Comparison of ENCODE assay signal across 8 mouse cellular contexts in the genomic region with DNA sequence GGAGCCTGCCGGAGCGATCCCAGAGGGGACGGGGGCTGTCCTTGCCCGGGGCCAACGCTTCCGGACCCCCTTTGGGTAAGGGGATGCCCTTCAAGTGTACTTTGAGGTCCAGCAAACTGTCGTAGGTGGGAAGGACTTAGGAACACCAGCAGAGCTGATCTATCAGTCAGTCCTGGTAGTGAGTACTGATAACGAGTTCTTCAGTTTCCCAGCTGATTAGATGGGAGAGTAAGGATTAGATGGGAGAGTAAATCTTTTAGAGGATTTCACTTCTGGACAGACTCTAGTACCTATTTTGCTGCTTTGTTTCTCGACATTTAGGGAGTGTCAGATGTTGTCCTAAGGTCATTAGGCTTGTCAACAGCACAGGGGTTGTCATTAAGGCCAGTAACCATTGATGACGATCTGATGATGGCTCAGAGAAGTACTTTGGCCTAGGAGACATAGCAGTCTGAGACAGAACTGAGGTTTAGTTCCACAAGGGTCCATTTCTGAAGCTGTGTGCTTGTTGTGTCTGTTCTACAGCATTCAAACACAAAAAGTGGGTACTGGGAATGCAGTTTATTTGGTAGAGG. TPM values are rescaled to one million over a fixed set of nuclear protein-coding genes. Genes with fewer than 3 reads are reported as not detected.
A peak's percentile ranks its signal among the peaks of the same experiment; 100 is the strongest.
DNase-seq lines count a peak whose midpoint lies in the region; ATAC-seq and TF ChIP-seq lines count a peak whose summit lies in the region.

No protein-coding gene starts in this region.

- TF ChIP-seq POLR2A in bone marrow, adult 2 months (IDR thresholded peaks at IDR 0.05; ENCODE audit: borderline replicate concordance, control insufficient read depth, low read depth, low read length) = no peak

- H3K27me3 ChIP-seq in kidney, embryonic 16.5 days (ENCODE audit: insufficient read depth, low read length) = no peaks in the 10 kb centered on the region
- H3K27me3 ChIP-seq in hindbrain, embryonic 15.5 days = no peaks in the 10 kb centered on the region
- no peaks in the 10 kb centered on the region for H3K27me3 ChIP-seq in midbrain, postnatal 0 days (ENCODE audit: insufficient read depth, low read length)

- H3K9me3 ChIP-seq in kidney, embryonic 16.5 days (ENCODE audit: low read length) = no peaks in the 10 kb centered on the region
- H3K9me3 ChIP-seq in hindbrain, embryonic 15.5 days = no peaks in the 10 kb centered on the region
- H3K9me3 ChIP-seq in midbrain, postnatal 0 days (ENCODE audit: low read length) = no peaks in the 10 kb centered on the region

- H3K27ac ChIP-seq in kidney, embryonic 16.5 days (ENCODE audit: low read length) = peak overlapping the region; percentile 70
- H3K27ac ChIP-seq in bone marrow, adult 2 months (ENCODE audit: control insufficient read depth, insufficient read depth, low read depth, low read length, poor library complexity) = peak overlapping the region; percentile 83
- peak overlapping the region; percentile 80 for H3K27ac ChIP-seq in hindbrain, embryonic 15.5 days (replicated peaks)
- H3K27ac ChIP-seq in midbrain, postnatal 0 days (ENCODE audit: low read depth, low read length) = peak overlapping the region; percentile 76

- TF ChIP-seq CTCF in bone marrow, adult 2 months (IDR thresholded peaks at IDR 0.05; ENCODE audit: control insufficient read depth, insufficient read depth, low read length) = no peak
- no peak for TF ChIP-seq CTCF in midbrain, postnatal 0 days (IDR thresholded peaks at IDR 0.05)

- ATAC-seq in kidney, embryonic 16.5 days (ENCODE audit: low FRiP score, low TSS enrichment) = peak; percentile 11; the same call in 1 of the 2 replicates
- ATAC-seq in hindbrain, embryonic 15.5 days (ENCODE audit: low FRiP score, low read depth) = no peak; the same call in 1 of the 2 replicates
- ATAC-seq in midbrain, postnatal 0 days (ENCODE audit: low FRiP score) = no peak
- no peak for ATAC-seq in monocyte, adult 5-6 weeks (replicated peaks; ENCODE audit: insufficient number of reproducible peaks, low FRiP score, low TSS enrichment, poor library complexity, severe bottlenecking)

- WGBS in kidney, embryonic 16.5 days = 1% methylated on average over 10 of the region's 10 CpGs
- WGBS in bone marrow, adult 2 months = 2% methylated on average over 10 of the region's 10 CpGs
- WGBS in hindbrain, embryonic 15.5 days = under 1% methylated on average over 10 of the region's 10 CpGs
- 1% methylated on average over 10 of the region's 10 CpGs for WGBS in midbrain, postnatal 0 days

- H3K9ac ChIP-seq in kidney, embryonic 16.5 days (replicated peaks; ENCODE audit: low read length) = peak overlapping the region; percentile 98
- peak overlapping the region; percentile 83 for H3K9ac ChIP-seq in hindbrain, embryonic 15.5 days
- peak overlapping the region; percentile 96 for H3K9ac ChIP-seq in midbrain, postnatal 0 days (replicated peaks; ENCODE audit: low read length, poor library complexity, severe bottlenecking)

- peaks cover 5% of the 10 kb centered on the region; the same call in 1 of the 2 replicates for H3K36me3 ChIP-seq in kidney, embryonic 16.5 days (ENCODE audit: insufficient read depth, low read length)
- no peaks in the 10 kb centered on the region for H3K36me3 ChIP-seq in hindbrain, embryonic 15.5 days
- no peaks in the 10 kb centered on the region for H3K36me3 ChIP-seq in midbrain, postnatal 0 days (ENCODE audit: insufficient read depth, low read length)

- H3K4me1 ChIP-seq in kidney, embryonic 16.5 days (ENCODE audit: insufficient read depth, low read length) = peaks cover 11% of the 10 kb centered on the region
- no peaks in the 10 kb centered on the region; the same call in 1 of the 2 replicates for H3K4me1 ChIP-seq in bone marrow, adult 2 months (ENCODE audit: control insufficient read depth, insufficient read depth, low read length)
- H3K4me1 ChIP-seq in hindbrain, embryonic 15.5 days (replicated peaks) = peaks cover 21% of the 10 kb centered on the region
- H3K4me1 ChIP-seq in midbrain, postnatal 0 days (ENCODE audit: insufficient read depth, low read length) = peaks cover 3% of the 10 kb centered on the region; the same call in 1 of the 2 replicates

- H3K4me3 ChIP-seq in kidney, embryonic 16.5 days (ENCODE audit: low read length) = peak overlapping the region; percentile 96
- H3K4me3 ChIP-seq in bone marrow, adult 2 months (replicated peaks; ENCODE audit: control insufficient read depth, low read depth, low read length) = peak overlapping the region; percentile 78
- H3K4me3 ChIP-seq in hindbrain, embryonic 15.5 days = peak overlapping the region; percentile 66
- H3K4me3 ChIP-seq in midbrain, postnatal 0 days (ENCODE audit: low read depth, low read length) = peak overlapping the region; percentile 99

- no peak for DNase-seq in kidney, postnatal 10 days
- DNase-seq in midbrain, postnatal 0 days (ENCODE audit: low spot score) = peak; percentile 11
- DNase-seq in frontal cortex, postnatal 25 days (ENCODE audit: low spot score in 2 of 2) = no peak
- no peak for DNase-seq in gastrocnemius, postnatal 4 days (ENCODE audit: low spot score in 2 of 2)

- peak overlapping the region; percentile 77 for H3K4me2 ChIP-seq in kidney, embryonic 16.5 days (replicated peaks; ENCODE audit: low read depth, low read length)
- peak overlapping the region; percentile 79 for H3K4me2 ChIP-seq in hindbrain, embryonic 15.5 days
- H3K4me2 ChIP-seq in midbrain, postnatal 0 days (ENCODE audit: low read depth, low read length, poor library complexity, severe bottlenecking) = peak overlapping the region; percentile 56

RNA-seq across cellular contexts. Expression of a gene that starts 5.2 kb away (rescaled TPM):
- 8.5 and 9.5 TPM in 2 replicates for polyA plus RNA-seq in kidney, embryonic 16.5 days (2015; fragmentation: Nextera tagmentation; extraction: Ambion mirVana)
- polyA plus RNA-seq in bone marrow, adult 2 months (2011; ENCODE audit: insufficient read depth, insufficient read length, low replicate concordance, missing spikeins) = 2.4 and 2.6 TPM in 2 replicates
- 8.5 and 8.8 TPM in 2 replicates for polyA plus RNA-seq in hindbrain, embryonic 15.5 days (2015; fragmentation: Nextera tagmentation; extraction: Ambion mirVana)
- 6.7 and 8.9 TPM in 2 replicates for total RNA-seq in midbrain, postnatal 0 days (2014; rRNA removed)
- polyA plus RNA-seq in midbrain, postnatal 0 days (2015; fragmentation: Nextera tagmentation; extraction: Ambion mirVana) = 9.4 and 10.9 TPM in 2 replicates
- 1 to 10 TPM; 6.2 to 7.3 TPM for total RNA-seq in gastrocnemius, postnatal 4 days (2021)
- 4.9 to 9.1 TPM (median 8.5 TPM) in 3 replicates for total RNA-seq in monocyte, adult 5-6 weeks (2017)

RNA-seq across cellular contexts. Expression of a gene that starts 28.1 kb away (rescaled TPM):
- polyA plus RNA-seq in kidney, embryonic 16.5 days (2015; fragmentation: Nextera tagmentation; extraction: Ambion mirVana) = 128 and 139 TPM in 2 replicates
- polyA plus RNA-seq in bone marrow, adult 2 months (2011; ENCODE audit: insufficient read depth, insufficient read length, low replicate concordance, missing spikeins) = 24.3 and 29.9 TPM in 2 replicates
- 122 and 124 TPM in 2 replicates for polyA plus RNA-seq in hindbrain, embryonic 15.5 days (2015; fragmentation: Nextera tagmentation; extraction: Ambion mirVana)
- total RNA-seq in midbrain, postnatal 0 days (2014; rRNA removed) = 70.5 and 96.7 TPM in 2 replicates
- 149 and 150 TPM in 2 replicates for polyA plus RNA-seq in midbrain, postnatal 0 days (2015; fragmentation: Nextera tagmentation; extraction: Ambion mirVana)
- total RNA-seq in gastrocnemius, postnatal 4 days (2021) = 100 to 1,000 TPM; 265 to 310 TPM
- total RNA-seq in monocyte, adult 5-6 weeks (2017) = 79.3 to 102 TPM (median 99.6 TPM) in 3 replicates

RNA-seq across cellular contexts. Expression of a gene that starts 43.4 kb away (rescaled TPM):
- polyA plus RNA-seq in kidney, embryonic 16.5 days (2015; fragmentation: Nextera tagmentation; extraction: Ambion mirVana) = 93.2 and 94.5 TPM in 2 replicates
- 19.8 and 38.1 TPM in 2 replicates for polyA plus RNA-seq in bone marrow, adult 2 months (2011; ENCODE audit: insufficient read depth, insufficient read length, low replicate concordance, missing spikeins)
- 78.7 and 79.0 TPM in 2 replicates for polyA plus RNA-seq in hindbrain, embryonic 15.5 days (2015; fragmentation: Nextera tagmentation; extraction: Ambion mirVana)
- 25.2 and 25.6 TPM in 2 replicates for total RNA-seq in midbrain, postnatal 0 days (2014; rRNA removed)
- 80.6 and 81.7 TPM in 2 replicates for polyA plus RNA-seq in midbrain, postnatal 0 days (2015; fragmentation: Nextera tagmentation; extraction: Ambion mirVana)
- 10 to 100 TPM; 25.0 to 31.1 TPM for total RNA-seq in gastrocnemius, postnatal 4 days (2021)
- 65.7 to 85.4 TPM (median 76.7 TPM) in 3 replicates for total RNA-seq in monocyte, adult 5-6 weeks (2017)
